Mouse (Mus musculus): ENCODE measurements around the gene Med16.

Gene Med16

DNA sequence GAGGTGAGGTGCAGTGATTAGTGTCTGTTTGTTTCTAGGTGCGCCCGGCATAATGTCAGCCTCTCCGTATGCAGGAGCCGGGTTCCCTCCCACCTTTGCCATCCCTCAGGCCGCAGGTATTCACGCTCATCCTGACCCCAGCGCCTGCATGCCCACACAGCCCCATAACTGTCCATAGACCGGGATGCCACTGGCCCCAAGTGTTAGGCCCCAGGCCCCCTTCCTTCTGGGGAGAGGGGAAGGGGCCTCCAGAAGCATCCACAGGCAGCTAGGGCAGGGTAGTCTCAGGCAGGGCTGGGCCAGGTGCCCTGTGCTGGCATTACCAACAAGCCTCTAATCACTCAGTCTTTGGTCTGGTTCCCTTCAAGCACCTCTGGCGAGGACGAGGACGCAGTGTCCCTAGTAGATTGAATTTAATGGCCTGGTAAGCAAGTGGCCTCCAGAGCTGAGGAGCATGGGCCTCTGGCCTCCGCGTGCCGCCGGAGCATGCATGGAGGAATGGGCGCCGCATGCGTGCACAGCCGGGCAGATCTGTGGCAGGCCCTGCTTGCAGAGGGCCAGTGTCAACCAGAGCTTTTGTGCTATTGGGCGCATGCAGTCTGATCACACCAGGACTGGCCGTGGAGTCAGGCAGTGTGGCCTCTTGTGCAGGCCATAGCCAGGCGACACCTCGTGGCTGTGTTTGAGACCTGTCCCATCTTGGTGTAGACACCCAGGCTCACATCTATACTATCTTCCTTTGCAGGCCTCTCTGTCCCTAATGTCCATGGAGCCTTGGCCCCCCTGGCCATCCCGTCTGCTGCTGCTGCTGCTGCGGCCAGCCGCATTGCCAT lies 48.4 kb downstream of the Med16 start:
- DNase-seq (ENCODE audit: low read depth, low spot score) = no peak

DNA sequence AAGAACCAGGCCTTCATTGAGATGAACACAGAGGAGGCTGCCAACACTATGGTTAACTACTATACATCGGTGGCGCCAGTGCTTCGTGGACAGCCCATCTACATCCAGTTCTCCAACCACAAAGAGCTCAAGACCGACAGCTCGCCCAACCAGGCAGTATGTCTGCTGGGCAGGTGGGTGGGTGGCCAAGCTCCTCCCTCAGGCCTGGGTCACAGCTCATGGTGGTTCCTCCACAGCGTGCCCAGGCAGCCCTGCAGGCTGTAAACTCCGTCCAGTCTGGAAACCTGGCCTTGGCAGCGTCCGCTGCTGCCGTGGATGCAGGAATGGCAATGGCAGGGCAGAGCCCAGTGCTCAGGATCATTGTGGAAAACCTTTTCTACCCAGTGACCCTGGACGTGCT lies 49.6 kb downstream of the Med16 start:
- DNase-seq (ENCODE audit: low read depth, low spot score) = no peak

DNA sequence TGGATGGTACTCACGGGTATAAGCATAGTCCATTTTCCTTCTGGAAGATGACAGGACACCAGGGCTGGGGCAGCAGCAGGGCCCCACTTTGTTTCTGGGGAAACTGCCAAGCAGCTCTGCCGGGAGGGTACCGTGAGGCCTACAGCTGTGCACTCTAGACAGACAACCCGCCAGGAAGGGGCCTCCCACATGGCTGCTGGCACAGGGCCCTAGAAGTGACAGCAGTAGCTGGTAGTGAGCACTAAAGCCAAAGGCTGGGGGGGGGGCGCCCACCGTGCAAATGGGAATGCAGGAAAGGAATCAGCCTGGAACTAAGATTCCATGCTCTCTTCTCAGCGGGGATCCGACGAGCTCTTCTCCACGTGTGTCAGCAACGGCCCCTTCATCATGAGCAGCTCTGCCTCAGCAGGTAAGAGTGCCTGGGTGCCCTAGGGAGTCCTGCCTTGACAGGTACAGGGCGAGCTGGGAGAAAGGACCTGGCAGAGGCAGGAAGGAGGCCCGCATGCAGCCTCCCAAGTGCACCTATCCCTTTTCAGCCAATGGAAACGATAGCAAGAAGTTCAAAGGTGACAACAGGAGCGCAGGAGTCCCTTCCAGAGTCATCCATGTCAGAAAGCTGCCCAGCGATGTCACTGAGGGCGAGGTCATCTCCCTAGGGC lies 50.2 kb downstream of the Med16 start:
- no peak for DNase-seq (ENCODE audit: low read depth, low spot score)

DNA sequence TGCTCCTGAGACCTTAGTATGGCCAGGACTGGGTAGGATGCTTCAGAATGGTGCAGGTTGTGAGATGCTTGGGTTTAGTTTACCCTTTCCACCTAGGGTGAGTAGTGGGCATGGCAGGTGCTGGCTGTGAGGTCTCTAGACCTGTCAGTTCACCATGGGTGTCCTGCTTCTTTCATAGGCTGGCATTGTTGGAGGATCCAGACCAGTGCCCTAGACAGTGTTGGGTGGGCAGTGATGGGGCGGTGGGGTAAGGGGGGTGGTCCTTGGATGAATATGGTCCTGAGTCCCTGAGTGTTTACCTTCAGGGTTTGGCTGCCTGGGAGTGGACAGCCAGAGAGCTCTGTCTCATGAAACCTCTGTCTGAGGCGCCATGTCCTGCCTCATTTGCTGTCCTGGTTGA lies 50.8 kb downstream of the Med16 start:
- no peak for DNase-seq (ENCODE audit: low read depth, low spot score)

GRCm38 (mm10) chr10:79857452-79857811 lies 51.3 kb downstream of the Med16 start:
- DNase-seq (ENCODE audit: low read depth, low spot score) = no peak

- DNase-seq (ENCODE audit: low read depth, low spot score) = no peak
Measured at GRCm38 (mm10) chr10:79856704-79857451, 51.8 kb downstream of the Med16 start.

GRCm38 (mm10) chr10:79856280-79856679 lies 52.4 kb downstream of the Med16 start:
- no peak for DNase-seq (ENCODE audit: low read depth, low spot score)

DNA sequence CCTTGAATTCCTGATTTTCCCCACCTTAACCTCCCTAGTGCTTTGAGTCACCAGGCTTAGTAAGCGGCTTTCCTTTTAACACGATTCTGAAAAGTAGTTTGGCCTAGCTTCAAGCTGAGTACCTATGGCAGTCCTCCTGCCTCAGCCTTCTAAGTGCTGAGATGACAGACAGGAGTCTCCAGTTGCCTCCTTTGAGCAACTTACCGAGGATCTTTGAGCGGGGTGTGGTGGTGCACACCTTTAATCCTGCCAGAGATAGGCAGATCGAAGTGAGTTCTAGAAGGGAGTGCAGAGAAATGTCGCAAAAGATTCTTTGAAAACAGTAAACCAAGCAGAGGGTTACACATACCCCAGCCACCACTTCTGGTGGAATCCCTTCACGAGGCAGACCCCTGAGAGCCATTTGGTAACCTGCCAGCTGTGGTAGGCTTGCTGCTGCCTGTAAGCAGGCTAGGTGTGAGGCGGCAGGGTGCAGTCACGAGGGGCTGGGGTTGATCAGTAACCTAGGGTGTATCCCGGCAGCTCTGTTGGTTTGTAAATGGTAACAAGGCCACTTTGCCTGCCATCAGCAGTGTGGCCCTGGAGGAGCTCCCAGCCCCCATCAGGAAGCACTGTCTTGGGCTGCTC lies 53.1 kb downstream of the Med16 start:
- DNase-seq (ENCODE audit: low read depth, low spot score) = no peak

- DNase-seq (ENCODE audit: low read depth, low spot score) = peak; percentile 72
Measured at GRCm38 (mm10) chr10:79854801-79855541, 53.8 kb downstream of the Med16 start.

GRCm38 (mm10) chr10:79853860-79854795 lies 54.6 kb downstream of the Med16 start, which contains the start of gene Ptbp1:
TSS of gene Ptbp1 (plus strand) at chr10:79854427.
- DNase-seq (ENCODE audit: low read depth, low spot score) = peak; percentile 100

GRCm38 (mm10) chr10:79853392-79853791 lies 55.3 kb downstream of the Med16 start:
- peak; percentile 63 for DNase-seq (ENCODE audit: low read depth, low spot score)

DNA sequence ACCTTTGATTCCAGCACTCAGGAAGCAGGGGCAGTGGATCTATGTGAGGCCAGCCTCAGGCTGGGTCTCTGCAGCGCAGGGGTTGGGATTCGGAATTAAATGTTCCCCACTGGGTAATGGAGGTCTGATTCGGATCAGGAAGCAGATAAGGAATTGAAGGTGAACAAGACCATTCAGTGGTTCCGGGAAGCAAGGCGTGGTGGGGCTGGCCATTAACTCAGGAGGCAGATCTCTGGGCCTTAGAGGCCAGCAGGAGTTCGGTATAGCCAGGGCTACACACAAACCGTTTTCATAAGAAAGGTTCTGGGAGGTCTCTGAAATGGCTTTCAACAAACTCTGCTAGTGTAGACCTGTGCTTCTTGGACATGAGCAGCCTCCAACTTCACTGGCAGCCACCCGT lies 55.9 kb downstream of the Med16 start:
- DNase-seq (ENCODE audit: low read depth, low spot score) = no peak

- DNase-seq (ENCODE audit: low read depth, low spot score) = no peak
Measured at GRCm38 (mm10) chr10:79852107-79852789, 56.5 kb downstream of the Med16 start.

DNA sequence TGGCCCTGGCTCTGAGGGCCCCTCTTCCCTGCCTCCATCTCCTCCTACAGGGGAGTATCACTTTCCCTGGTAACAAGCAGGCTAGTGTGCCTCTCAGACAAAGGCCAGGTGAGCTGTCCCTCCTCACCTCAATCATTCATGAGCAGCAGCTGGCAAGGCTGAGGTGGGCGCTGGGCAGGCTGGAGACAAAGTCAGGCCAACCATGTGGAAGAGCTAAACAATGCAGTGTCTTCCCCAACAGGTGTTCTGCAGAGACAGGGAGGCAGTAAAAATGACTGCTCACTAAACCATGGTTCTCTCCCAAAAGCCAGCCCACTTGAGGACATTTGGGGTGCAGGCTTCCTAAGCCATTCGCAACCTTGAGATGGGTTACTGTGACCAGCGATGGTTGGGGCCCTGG lies 57.1 kb downstream of the Med16 start:
- no peak for DNase-seq (ENCODE audit: low read depth, low spot score)

GRCm38 (mm10) chr10:79849941-79850628 lies 58.6 kb downstream of the Med16 start:
- no peak for DNase-seq (ENCODE audit: low read depth, low spot score)

DNA sequence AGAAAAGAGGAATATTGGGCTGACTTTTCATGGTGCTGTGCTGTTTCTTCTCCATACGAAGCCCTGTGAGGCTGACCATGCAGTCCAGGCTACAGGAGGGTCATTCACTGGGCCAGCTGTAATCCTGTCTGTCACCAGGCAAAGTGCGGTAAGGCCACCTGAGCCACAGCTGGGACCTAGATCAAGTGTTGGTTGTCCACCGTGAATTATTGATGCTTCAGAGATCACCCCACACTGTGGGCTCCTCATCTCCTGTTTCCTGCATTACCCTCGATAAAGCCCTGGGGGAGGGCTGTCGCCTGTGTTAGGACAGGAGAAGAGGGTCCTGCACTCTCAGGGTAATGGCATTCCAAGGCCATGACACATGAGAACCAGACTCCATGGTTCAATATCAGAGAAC lies 62.2 kb downstream of the Med16 start:
- no peak for DNase-seq (ENCODE audit: low read depth, low spot score)
